Mouse (Mus musculus) ES-E14 (cell line): ENCODE data around the gene Krt8.

Experiments used
- CHD2 ChIP-seq: IDR thresholded peaks from 2 replicates; pipeline ENCODE4 v1.6.1; 2014; ENCODE audit warnings: mild to moderate bottlenecking, low read depth, low read length, inconsistent platforms
- MAFK ChIP-seq: IDR thresholded peaks from 2 replicates; pipeline ENCODE4 v1.6.1; 2014; ENCODE audit warnings: mild to moderate bottlenecking, low read depth, low read length, inconsistent platforms; ENCODE audit not compliant: insufficient read depth

- no peak for TF ChIP-seq CHD2
- TF ChIP-seq MAFK: no peak
Observed at GRCm38 (mm10) chr15:102023888-102024287, 19.6 kb upstream of the Krt8 start.
